Mouse (Mus musculus): ENCODE measurements around the gene Zmynd8.
A peak's percentile ranks its signal among the peaks of the same experiment; 100 is the strongest.

Gene Zmynd8

GRCm38 (mm10) chr2:165791657-165792056, 107.2 kb downstream of the Zmynd8 start:
- DNase-seq = peak; percentile 69

GRCm38 (mm10) chr2:165791026-165791425, 107.8 kb downstream of the Zmynd8 start:
- no peak for DNase-seq

DNA sequence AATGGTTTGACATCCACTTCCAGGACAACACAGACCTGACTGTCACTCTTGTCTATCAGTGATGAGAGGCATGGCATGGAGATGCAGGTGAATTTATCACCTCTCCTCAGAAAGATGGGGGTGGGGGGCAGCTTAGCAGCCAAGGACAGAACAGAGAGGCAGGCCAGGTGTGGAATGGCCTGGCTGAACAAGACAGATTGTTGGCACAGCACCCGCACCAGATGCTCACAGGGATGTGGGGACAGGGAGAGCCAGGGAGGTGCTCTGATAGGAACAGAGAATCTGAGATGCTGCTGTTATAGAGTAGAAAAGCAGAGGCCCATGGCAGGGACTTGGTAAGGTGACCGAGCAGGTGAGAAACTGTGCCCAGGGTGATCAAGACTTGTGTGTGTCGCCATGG, 109.1 kb downstream of the Zmynd8 start:
- DNase-seq = no peak

DNA sequence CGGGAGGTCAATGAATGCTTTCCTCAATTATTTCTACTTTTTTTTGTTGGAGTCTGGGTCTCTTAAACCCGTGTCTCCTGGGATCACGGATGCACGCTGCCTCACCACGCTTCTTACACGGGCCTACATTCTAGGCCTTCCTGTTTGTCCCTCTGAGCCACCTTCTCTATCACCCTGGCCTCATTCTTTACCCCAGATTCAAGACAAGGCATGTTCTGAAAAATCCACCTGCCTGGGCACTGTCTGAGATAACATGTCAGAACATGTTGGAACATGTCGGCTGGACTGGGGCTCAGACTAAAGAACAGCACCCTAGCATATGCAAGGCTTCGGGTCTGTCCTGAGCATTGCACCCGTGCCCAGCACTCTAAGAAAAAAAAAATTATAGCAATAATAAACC, 110.0 kb downstream of the Zmynd8 start:
- no peak for DNase-seq

DNA sequence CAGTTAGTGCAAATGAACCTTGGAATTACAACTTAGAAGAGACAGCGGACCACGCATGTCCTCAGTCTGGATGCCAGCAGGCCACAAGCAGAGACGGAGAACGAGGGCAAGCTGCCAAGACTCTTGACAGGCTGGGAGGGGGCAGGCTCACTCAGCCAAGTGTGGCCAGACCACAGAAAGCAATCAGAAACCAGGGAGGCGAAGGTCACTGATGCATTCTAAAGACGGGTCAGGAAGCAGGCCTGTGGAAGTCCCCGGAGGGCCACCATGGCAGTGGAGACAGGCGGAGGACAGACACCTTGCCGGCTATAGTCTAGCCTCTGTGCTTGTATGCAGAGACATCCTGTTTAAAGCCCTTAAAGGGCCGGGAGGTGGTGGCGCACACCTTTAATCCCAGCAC, 110.8 kb downstream of the Zmynd8 start:
- DNase-seq = no peak

DNA sequence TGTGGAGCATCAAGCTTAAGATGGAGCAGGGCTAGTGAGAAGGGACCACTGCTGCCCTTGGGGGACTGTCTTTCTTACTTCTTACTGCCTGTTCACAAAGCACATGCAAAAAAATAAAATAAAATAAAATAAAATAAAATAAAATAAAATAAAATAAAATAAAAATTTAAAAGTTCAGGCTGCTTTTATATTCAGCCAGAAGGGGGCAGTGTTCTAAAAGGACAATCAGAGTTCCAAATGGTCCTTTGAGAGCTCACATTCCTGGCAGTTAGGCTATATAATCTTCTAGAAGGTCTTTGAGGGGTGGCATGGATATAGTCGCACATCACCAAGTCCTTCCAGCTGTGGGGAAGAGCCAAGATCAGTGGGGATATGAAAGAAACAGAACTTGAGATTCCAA, 112.3 kb downstream of the Zmynd8 start:
- no peak for DNase-seq

DNA sequence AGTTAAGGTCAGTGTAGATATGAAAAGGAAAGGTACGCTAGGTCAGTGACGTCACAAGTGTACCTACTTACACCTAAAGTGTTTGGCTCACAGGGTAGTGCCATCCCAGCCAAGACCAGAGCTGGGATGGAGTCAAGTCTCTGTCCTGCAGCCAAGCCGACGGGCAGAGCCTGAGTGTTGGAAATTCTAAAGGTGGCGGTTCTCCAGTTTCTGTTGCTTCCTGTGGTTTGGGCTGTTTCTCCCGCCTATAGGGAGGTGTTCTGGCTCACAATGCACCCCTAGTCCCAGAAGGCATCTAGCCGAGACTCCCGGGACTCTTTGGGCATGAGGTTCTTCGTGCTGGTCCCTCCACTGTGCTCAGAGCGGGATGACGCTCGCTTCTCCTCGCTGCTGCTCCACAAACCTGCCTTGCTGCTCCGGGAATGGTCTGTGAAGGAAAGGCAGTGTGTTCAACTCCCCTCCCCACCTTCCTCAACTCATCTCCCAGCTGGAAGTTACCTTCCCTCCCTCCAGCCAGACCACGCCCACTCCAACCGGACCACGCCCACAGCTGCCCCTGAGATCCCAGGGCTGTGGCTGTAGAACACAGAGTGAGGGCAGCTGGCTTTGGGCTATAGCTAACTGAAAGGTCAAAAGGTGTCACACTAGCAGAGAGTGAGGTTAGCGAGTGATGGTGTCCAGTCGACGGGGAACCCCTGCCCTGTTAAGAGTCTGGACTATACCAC, 113.3 kb downstream of the Zmynd8 start:
- DNase-seq = no peak

DNA sequence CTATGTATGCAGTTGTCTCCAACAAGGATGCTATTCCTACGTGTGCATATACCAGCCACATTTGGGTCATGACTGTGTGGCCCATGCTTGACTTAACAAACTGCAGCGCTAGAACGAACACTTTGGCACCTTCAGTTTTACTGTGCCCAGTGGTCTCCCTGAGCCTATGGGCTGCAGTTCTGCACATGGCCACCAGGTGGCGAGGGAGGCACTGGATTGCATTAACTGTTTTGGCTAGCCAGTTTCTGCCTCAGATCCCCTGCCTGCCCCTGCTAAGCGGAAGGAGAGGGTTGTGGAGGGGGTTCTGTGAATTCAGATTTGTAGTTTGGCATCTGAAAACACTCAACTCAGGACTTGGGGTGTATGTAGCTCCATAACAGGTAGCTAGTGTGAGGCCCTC, 116.5 kb downstream of the Zmynd8 start:
- DNase-seq = peak; percentile 82

- DNase-seq = peak; percentile 77
These were observed 119.9 kb downstream of the Zmynd8 start for GRCm38 (mm10) chr2:165778927-165779326.

- DNase-seq = no peak
These were observed 129.4 kb downstream of the Zmynd8 start for GRCm38 (mm10) chr2:165769375-165769948.

- no peak for DNase-seq
These were observed 129.9 kb downstream of the Zmynd8 start for GRCm38 (mm10) chr2:165768805-165769358.

DNA sequence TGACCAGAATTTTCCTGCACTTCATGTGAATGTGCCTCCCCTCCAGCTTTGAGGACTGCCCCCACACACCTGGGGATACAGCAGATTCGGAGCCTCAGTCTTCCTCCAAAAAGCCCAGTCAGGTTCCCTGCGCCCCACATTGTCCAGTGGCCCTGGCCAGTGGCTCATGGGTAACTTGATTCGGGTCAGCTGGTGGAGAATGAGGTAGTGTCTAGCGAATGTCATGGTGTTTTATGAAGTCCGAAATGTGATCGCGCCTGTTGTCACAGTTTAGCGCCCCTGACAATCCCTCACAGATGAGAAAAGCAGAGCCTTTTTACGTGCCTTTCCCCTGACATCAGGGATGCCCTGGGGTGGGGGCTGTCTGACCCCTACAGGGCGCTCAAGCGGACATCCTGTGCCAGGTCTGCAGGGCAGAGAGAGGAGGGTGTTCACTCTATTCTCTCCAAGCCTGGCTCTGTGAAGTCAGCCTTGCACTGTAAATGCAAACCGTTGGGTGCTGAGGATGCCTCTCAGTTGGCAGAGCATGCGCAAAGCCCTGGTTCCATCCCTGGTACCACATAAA, 139.3 kb downstream of the Zmynd8 start:
- DNase-seq = no peak

DNA sequence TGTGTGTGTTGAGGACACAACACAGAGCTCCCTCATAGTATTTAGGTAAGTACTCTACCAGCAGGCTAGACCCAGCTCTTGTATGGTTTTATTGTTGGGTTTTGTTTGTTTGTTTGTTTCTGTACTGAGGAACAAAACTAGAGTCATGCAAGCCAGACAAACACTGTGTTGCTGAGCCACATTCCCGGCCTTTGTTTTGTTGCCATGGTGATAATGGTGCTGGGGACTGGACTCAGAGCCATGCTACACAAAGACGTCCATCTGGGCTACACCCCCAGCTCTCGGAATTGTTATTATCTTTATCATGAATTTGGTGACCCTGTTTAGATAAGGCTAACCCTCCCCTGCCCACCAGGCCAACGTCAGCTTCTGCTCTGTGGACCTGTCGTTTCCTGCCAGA, 140.3 kb downstream of the Zmynd8 start:
- no peak for DNase-seq

GRCm38 (mm10) chr2:165757799-165758198, 141.0 kb downstream of the Zmynd8 start:
- no peak for DNase-seq

- DNase-seq = no peak
These were observed 146.1 kb downstream of the Zmynd8 start for GRCm38 (mm10) chr2:165752704-165753103.

DNA sequence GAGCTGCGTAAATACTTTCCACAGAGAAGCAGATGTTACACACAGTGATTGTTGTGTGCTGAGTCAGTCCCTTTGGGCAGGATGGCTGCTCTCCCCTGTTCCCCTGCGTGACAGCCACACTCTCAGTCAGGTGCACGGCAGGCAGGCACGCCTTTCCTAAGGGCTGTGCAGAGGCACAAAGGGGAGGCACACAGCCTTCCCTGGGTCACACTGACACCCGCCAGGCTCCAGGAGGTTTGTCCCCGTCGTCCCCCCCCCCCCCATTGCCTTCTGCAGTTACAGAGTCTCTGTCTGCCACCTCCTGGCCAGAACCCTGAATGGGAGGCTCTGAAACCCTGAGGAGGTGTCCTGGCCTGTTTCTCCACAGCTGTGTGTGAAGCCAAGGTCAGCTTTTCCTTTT, 147.7 kb downstream of the Zmynd8 start:
- peak; percentile 16 for DNase-seq

DNA sequence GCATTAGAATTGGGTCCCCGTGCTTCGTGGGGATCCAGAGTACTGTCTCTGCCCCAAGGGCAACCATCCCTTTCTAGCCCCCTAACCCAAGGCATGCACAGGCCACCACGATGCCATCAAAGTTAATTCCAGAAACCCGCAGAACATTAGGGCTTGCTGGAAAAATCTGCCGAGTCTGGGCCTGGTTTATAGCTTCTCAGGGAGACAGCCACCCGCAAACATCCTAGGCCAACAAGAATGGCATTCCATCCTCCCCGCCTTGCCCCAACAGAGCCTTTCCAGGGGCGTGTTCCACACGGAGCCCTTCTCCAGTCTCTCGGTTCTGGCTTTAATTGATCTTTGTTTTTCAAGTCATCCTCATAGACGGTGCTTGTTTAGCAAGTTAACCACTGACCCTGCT, 150.4 kb downstream of the Zmynd8 start:
- no peak for DNase-seq

DNA sequence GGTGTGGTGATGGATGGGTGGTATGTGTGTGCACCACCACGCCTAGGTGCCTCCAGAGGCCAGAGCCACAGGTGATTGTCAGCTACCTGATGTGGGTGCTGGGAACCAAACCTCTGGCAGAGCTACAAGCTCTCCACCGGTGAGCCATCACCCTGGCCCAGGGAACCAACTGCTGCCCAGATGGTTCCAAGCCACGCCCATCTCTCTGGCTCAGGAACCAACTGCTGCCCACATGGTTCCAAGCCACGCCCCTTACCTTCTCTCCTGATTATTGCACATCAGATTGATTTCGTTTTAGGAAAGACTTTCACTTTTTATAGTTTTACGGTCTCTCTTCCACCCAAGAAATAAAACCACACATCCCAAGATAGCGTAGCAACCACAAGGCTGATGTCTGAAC, 150.8 kb downstream of the Zmynd8 start:
- DNase-seq = no peak

DNA sequence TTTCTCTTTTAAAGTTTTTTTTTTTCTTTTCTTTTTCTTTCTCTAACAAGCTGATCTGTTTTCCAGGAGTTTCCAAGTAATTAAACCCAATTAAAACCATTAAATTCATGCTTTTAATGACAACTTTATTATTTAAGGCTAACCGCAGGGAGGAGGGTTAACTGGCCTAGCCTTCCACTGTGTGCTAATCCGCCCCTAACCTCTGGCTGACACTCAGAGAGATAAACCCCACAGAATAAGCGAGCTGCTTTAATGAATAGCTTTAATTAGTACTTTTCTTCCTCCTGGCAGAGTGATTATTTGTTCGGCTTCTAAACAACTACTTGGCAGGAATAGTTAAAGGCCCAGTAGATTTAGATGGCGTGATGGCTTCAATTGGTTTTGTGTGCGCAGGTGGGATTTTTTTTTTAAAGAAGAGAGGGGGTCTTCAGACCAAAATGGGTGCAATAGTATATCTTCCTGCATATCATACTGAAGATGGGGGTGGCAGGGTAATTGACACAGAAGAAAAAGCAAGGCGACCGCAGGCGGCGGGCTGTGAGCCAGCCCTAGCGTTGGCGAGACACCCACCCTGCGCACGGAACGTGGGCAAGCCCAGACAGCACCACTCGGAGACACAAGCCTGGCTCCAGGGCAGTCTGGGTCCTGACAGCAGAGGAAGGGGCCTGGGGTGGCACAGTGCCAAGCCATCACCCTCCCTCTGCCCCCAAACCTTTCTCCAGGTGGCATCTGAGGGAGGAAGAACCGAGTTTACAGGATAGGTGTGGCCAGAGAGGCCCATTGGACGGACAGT, 153.3 kb downstream of the Zmynd8 start:
- no peak for DNase-seq

DNA sequence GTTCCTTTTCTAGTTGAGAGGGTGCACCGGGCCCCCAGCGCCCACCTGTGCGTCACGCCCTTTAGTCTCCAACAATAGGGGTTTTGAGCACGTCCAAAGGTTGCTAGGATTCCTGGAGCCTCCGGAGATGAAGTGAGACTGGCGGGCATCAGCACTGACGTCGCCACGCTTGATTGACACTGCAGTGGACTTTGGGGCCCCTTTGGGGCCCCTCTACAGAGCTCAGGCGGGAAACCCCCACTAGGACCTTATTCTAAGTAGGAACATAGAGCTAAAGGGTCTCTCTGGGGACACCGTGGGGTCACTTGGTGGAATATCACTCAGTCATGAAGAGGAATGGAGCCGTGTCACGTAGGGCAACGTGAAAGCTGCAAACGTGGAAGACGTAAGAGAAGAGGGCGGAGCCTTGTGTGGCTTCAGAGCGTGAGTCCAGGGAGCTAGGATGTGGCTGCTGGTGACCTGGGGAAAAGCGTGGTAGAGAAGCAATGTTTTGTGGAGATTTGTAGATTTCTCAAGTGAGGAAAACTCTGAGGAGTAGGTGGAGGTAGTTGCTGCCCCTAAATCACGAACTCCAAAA, 156.5 kb downstream of the Zmynd8 start:
- DNase-seq = no peak

GRCm38 (mm10) chr2:165741526-165742050, 157.2 kb downstream of the Zmynd8 start:
- no peak for DNase-seq

- DNase-seq = no peak
These were observed 157.8 kb downstream of the Zmynd8 start for GRCm38 (mm10) chr2:165740982-165741381.

GRCm38 (mm10) chr2:165740381-165740780, 158.4 kb downstream of the Zmynd8 start:
- no peak for DNase-seq

Data from thymus, postnatal 14 days (tissue).